Mouse (Mus musculus): ENCODE measurements around the gene Thada.
"Not testable (repeated sequence)": the region's sequence is repeated elsewhere in the genome, so short reads cannot be mapped to it uniquely, and the experiment has no call there.

DNA sequence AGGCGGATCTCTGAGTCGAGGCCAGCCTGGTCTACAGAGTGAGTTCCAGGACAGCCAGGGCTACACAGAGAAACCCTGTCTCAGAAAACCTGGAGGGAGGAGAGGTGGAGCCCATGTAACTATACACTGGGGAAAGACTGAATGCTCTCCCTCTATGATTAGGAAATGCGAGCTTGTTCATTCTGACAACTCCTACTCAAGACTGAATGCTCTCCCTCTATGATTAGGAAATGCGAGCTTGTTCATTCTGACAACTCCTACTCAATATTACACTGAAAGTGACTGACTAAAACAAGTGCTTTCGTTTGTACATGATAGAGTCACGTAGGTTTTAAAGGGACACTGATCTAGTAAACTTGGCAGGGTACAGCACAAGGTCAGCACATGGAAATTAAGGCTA lies 174.8 kb downstream of the Thada start:
- TF ChIP-seq POLR2A (IDR thresholded peaks at IDR 0.05; ENCODE audit: borderline replicate concordance, insufficient read depth, low read length); CTCF (IDR thresholded peaks at IDR 0.05; ENCODE audit: borderline replicate concordance, insufficient read depth, low read depth, low read length): not testable (repeated sequence)

Measured in cerebellum, adult 2 months (tissue).